Mouse (Mus musculus) heart, adult 8-10 months (tissue): ENCODE measurements around the gene Nfkbie. TPM values are rescaled to one million over a fixed set of nuclear protein-coding genes. Genes with fewer than 3 reads are reported as not detected.

ENCODE experiments used
- DNase-seq: peaks from one replicate; pipeline ENCODE4 v3.0.0; 2022; ENCODE audit warnings: low spot score
- total RNA-seq, 4 experiments: library from RNA; stranded (reverse); gene quantifications; 2 replicates each; pipeline ENCODE4 v1.2.4; 2022

Gene Nfkbie
- total RNA-seq, 4 experiments from 2014 or later, result 0.65 to 1.5 (median 1.3) TPM

DNA sequence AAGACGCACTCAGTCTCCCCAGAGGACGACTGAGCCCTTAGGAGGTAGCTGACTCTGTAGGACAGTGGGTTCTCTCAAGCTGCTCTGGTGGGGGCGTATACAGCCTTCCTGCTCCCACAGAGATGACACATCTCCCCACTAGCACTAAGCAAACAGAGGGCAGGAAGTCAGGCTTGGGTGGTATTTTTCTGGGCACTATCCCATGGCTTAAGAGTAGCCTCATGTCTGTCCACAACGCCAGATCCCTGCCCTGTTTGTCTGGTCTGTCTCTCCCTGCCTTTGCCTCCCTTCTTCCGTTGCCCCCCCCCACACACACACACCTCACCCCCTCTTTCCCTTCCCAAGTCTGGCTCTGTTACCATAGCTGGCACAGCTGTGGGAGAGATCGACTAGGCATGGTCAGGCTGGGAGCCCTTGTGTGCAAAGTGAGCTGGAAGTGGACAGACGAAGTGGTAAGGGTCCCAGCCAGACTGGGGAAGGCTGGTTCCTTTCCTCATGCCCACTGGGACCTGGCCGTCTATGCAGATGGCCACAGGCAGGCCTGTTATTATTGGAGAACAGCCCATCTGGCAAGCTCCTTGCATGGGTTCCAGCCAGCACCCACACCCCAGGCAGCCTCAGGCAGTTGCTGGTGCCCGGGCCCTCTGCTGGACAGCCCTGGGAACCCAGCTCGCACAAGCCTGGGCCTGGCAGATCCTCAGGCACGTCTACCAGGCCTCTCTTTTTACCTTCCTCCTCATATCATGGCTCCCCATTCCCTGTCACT lies 41.3 kb downstream of the Nfkbie start:
- DNase-seq, result peak; percentile 85

DNA sequence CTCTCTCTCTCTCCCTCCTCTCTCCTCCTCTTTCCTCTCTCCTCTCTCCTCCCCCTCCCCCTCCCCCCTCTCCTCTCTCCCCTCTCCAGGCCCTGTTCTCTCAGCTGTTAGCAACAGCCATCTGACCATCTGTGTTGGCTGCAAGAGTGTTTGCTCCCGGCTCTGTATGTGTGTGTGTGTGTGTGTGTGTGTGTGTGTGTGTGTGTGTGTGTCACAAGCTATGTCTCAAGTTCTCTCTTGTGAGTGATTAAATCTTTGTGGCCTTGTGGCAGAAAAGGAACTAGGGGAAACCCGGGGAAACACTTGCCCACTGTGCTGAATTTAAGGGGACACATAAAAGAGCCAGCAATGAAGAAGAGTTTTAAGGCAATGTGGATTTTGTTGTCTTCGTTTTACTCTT lies 42.3 kb downstream of the Nfkbie start:
- no peak for DNase-seq

DNA sequence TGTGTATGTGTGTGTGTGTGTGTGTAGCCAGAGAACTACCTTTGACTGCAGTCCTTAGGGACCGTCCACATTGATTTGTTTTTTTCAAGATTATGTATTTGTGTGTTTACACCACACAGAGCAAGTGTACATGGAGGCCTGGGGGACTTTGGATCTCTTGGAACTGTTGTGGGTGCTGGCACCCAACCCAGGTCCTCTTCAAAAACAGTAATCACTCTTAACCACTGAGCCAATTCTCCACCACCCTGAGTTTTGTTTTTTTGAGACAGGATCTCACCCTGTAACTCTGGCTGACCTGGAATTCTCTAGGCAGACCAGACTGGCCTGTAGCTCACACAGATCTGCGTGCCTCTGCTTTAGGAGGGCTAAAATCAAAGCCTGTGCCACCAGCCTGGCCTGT lies 42.9 kb downstream of the Nfkbie start:
- DNase-seq, result no peak

DNA sequence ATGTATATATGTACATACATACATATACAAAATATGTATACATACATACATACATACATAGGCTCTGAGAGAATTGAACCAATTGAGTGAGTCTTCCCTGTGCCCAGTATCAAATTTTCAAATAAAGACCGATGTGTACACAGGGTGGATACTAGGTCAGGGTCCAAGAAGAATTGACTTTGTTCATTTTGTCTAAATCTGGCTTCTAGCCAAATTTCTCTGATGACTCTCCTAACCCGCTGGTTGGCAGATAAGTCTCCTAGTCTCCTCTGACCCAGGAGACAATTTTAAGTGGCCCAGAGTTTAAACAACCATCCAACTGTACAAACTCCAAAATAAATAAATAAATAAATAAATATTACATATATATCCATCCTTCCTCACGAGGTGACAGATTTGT lies 43.4 kb downstream of the Nfkbie start:
- DNase-seq, result no peak

DNA sequence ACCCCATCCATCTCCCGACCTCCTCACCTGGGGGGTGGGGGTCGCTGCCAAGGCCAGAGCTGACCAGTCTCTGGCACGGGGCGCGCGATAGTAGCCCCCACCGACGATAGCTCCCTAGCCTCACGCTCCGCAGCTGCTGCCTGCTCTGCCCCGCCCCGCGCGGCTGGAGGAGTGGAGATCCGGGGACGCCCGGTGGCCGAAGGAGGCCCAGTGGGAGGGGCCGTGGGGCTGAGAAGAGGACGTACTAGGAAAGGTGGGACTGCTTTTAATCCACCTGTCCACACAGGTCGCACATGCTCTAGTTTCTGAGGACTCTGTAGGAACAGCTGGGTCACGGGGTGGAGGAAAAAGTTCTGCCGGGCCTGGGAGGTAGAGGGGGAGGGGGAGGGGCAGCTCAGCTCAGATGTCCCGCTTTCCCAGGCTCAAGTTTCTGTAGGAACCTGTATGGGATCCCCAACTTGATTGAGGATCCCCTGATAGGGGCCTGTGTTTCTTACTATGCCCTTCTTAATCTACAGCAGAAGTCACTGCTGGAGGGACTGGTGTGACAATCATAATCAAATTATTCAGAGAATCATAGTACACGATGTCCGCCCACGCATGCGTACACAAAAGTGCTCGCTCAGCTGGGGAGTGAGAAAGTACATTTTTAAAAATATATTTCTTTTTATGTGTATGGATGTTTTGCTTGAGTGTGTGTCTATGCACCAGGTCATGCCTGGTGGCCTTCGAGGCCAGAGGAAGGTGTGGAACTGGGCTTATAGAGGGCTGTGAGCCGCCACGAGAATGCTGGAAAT lies 44.1 kb downstream of the Nfkbie start, which contains the start of gene Slc29a1:
TSS of gene Slc29a1 (minus strand) at position 161 of the 797 bp plus-strand sequence.
- no peak for DNase-seq

DNA sequence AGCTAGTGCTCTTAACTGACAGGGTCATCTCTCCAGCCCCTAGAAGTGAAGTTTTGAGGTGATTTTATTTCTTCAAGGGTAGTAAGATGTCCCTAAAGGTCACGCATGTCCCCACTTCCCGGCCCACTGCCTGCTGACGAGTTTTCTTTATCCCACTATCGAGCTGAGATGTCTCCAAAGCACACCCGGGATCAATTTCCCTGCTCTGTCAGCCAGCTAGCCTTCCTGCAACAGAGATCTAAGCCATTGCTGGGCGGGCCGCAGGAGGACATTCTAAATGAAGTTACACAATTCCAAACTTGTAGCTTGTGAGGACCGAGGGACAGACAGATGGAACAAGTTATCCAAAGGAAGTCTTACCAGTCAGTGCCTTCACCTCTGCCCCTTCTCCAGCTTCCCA lies 44.8 kb downstream of the Nfkbie start:
- no peak for DNase-seq

DNA sequence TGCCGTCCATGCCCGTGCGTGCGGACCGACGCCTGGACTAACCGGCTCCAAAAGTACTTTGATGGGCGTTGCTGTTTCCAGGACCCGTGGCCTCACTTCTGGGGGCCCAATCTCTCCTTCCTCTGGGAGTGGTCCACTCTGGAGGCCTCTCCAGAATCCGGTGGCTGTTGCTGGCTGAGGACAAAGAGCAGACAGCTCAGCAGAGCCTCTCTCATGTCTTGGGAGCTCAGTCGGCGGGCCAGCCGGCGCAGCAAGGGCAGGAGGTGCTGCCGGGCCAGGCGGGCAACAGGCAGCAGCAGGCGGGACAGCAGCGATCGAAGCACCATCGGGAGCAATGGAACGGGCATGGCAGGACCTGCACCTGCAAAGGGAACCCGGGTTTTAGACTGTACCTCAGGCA lies 45.8 kb downstream of the Nfkbie start:
- no peak for DNase-seq

DNA sequence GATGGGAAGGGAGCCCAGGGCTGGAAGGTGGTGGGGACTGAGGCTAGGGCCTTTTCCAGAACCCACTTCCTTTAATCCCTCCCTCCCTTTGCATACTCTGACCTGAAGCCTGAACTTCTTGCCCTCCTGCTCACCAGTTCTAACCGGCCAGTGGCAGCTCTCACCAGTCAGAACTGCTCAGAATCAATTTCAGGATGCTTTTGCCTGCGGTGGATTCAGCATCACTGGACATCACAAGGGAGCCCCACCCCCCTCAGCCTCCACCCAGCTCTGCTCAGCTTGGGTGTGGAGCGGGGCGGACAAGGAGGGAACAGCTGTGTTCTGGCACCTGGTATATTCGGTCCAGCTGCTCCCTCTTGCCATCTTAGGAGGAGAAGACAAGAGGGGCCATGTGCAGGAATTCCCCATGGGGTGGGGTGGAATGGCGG lies 46.4 kb downstream of the Nfkbie start, which contains the start of gene Mymx:
TSS of gene Mymx (minus strand) at position 226 of the 428 bp plus-strand sequence.
- no peak for DNase-seq

DNA sequence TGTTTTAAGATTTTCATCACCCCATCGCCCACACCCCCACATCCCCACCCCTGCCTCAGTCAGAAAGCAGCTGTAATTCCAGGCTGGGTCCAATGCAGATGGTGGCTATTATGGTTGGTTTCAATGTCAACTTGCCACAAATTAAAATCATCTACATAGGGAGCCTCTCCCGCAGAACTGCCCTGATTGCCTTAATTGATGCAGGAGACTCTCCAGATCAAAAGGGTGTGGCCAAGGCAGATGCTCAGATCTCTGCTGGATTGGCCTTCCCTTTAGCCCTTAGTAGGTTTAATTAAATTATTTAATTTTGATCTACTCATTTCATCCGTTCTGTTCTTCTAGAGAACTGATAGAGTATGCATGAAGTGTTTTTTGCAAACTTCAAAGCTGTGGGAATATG lies 47.5 kb downstream of the Nfkbie start:
- no peak for DNase-seq

DNA sequence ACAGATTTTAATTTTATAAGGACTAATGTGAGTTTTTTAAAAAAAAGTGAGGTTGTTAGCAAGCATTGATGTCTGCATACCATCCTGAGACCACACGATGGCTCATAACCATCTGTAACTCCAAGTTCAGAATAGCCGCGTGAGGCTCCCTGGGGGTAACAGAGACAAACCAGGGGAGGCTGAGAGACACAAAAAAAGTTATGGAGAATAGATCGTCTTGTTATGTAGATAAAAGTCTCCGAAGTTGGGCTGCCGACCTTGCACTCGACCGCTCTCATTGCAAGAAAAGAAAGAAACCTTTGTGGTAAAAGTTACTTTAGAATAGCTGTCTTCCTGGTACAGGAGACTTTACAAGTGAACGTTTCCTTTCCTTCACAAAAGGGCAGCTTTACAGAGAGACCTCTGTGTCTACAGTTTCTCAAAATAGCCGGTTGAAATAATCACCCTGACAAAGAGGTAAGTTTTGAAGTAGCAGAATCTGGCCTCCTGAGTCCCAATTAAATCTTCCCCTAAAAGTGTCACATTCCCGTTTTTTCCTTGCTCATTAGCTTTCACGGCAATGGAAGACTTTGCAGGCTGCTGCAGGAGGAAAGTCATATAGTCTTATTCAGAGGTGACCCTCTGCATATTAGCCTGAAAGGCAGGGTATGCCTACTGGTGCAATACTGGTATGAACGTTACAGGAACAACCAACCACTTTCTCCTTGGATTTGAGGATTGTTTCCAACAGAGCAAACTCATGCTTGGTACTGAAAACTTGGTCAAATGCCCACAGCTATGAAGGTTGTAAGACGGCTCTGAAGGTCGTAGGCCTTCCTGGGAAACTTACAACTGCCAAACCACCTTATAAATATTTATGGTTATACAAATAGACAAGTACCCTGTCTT lies 51.7 kb downstream of the Nfkbie start:
- DNase-seq, result no peak

DNA sequence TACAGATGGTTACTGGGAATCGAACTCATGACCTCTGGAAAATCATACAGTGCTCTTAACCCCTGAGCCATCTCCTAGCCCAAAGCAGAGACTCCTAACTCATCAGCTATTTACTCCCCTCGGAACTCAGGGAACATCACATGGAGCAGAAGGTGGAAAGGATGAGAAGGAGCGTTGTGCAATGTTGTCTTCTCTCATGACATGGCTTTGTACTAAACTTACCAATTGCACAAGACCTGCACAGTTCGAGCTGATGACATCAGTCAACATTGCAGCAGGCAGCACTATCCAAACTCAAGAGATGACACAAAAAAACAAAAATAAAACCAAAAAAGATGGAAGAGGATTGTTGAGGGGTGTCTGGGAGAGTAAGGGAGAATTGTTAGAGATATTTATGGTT lies 52.9 kb downstream of the Nfkbie start:
- DNase-seq, result no peak

DNA sequence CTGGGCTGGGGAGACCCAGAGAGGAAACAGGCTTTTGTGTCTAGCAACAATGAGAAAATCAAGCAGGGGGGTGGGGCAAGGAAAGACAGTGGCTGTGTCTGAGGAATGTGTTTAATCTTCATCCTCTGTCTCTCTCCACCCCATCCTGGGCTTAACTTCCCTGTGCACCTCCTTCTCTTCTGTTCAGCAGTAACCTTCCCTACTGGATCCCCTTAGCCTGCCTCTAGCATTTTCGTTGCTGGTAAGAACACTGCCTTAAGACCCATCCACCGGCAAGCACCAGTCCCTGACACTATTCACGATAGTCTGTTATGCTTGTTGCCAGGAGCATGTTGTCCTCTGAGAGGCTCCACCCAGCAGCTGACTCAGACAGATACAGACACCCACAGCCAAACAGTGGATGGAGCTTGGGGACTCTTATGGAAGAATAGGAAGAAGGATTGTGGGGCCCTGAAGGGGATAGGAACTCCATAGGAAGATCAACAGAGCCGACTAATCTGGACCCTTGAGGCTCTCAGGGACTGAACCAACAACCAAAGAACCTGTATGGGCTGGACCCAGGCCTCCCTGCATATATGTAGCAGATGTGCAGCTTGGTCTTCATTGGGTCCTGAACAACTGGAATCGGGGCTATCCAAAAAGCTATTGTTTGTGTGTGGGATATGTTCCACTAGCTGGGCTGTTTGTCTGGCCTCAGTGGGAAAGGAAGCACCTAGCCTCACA lies 54.8 kb downstream of the Nfkbie start:
- DNase-seq, result peak; percentile 57

DNA sequence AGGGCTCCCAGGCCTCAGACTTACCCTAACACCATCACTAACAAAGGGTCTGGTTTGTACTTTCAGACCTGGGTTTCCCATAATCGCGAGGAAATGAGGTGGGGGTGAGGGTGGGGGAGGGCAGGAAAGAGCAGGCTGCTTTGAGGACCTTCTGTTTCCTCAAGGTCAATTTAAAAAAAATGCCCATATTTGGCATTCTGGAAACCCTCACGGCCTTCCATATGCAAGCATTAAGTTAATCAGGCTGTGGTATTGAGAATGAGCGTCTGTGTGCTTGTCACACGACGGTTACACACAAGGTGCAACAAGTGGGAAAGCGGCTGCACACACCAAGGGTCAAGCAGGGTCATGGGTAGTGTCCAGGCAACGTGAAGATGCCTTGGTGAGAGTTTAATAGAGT lies 56.5 kb downstream of the Nfkbie start:
- no peak for DNase-seq

Other genes starting within 250 kb of the Nfkbie start
- gene Cdc5l, start 122.0 kb upstream of the Nfkbie start, total RNA-seq, result 10 to 100 TPM; 36.1 to 40.2 (median 38.7) TPM
- gene Spats1, start 80.3 kb upstream of the Nfkbie start, total RNA-seq, result under 1 TPM in 3 of 4 experiments, not detected in 1; 0.28 to 0.47 (median 0.38) TPM
- 10 to 100 TPM; 18.7 to 21.1 (median 19.9) TPM for gene Aars2, start 48.9 kb upstream of the Nfkbie start, total RNA-seq
- not detected for gene Tcte1, start 32.3 kb upstream of the Nfkbie start, total RNA-seq
- gene Tmem151b, start 6.0 kb upstream of the Nfkbie start, total RNA-seq, result under 1 TPM in 1 of 4 experiments, not detected in 3; 0.09 TPM
- 10 to 100 TPM; 23.1 to 27.9 (median 25.3) TPM for gene Slc35b2, start 8.2 kb downstream of the Nfkbie start, total RNA-seq
- gene Hsp90ab1, start 17.6 kb downstream of the Nfkbie start, total RNA-seq, result 1,000 to 10,000 TPM; 1,121 to 1,613 (median 1,357) TPM
- 10 to 100 TPM; 58.9 to 70.8 (median 66.9) TPM for gene Slc29a1, start 43.9 kb downstream of the Nfkbie start, total RNA-seq
- gene Mymx, start 46.4 kb downstream of the Nfkbie start, total RNA-seq, result not detected
- under 1 TPM in 1 of 4 experiments, not detected in 3; 0.97 TPM for gene Capn11, start 103.6 kb downstream of the Nfkbie start, total RNA-seq
- 100 to 1,000 TPM; 163 to 174 (median 168) TPM for gene Mrpl14, start 130.6 kb downstream of the Nfkbie start, total RNA-seq
- gene Tmem63b, start 131.2 kb downstream of the Nfkbie start, total RNA-seq, result 10 to 100 TPM; 91.5 to 96.4 (median 93.2) TPM
- 1 to 10 TPM in 1 of 4 experiments, under 1 TPM in 3; 0.56 to 1.2 (median 0.94) TPM for gene 1600014C23Rik, start 178.1 kb downstream of the Nfkbie start, total RNA-seq